Mouse (Mus musculus): ENCODE results near the gene Alg3.

Alg3 gene

GRCm38 (mm10) chr16:20611357-20612227, at the start of gene Alg3, which contains the start of the genes Eef1akmt4 and Gm49333:
TSS of gene Alg3 (minus strand) at chr16:20611735.
TSS of gene Eef1akmt4 (plus strand) at chr16:20611593.
TSS of gene Gm49333 (plus strand) at chr16:20611610.
- no peak for DNase-seq (ENCODE audit: low spot score)

- no peak for DNase-seq (ENCODE audit: low spot score)
These were observed 46.1 kb upstream of the Alg3 start for GRCm38 (mm10) chr16:20657661-20658060.

- DNase-seq (ENCODE audit: low spot score): no peak
These were observed 41.8 kb upstream of the Alg3 start for GRCm38 (mm10) chr16:20653315-20653714.

GRCm38 (mm10) chr16:20651947-20652310, 40.4 kb upstream of the Alg3 start:
- DNase-seq (ENCODE audit: low spot score): no peak

- DNase-seq (ENCODE audit: low spot score): peak; percentile 84
These were observed 39.8 kb upstream of the Alg3 start, which contains the start of gene Psmd2 for GRCm38 (mm10) chr16:20651076-20651946. TSS of gene Psmd2 (plus strand) at chr16:20651652.

GRCm38 (mm10) chr16:20643911-20644310, 32.4 kb upstream of the Alg3 start:
- DNase-seq (ENCODE audit: low spot score): no peak

GRCm38 (mm10) chr16:20642161-20642560, 30.6 kb upstream of the Alg3 start:
- peak; percentile 47 for DNase-seq (ENCODE audit: low spot score)

- DNase-seq (ENCODE audit: low spot score): no peak
These were observed 26.8 kb upstream of the Alg3 start for GRCm38 (mm10) chr16:20638367-20638766.

GRCm38 (mm10) chr16:20637410-20637809, 25.9 kb upstream of the Alg3 start:
- no peak for DNase-seq (ENCODE audit: low spot score)

GRCm38 (mm10) chr16:20629731-20630634, 18.4 kb upstream of the Alg3 start, which contains the start of gene Ece2:
TSS of gene Ece2 (plus strand) at chr16:20629828.
- no peak for DNase-seq (ENCODE audit: low spot score)

GRCm38 (mm10) chr16:20628871-20629391, 17.4 kb upstream of the Alg3 start:
- no peak for DNase-seq (ENCODE audit: low spot score)

- DNase-seq (ENCODE audit: low spot score): no peak
These were observed 11.7 kb upstream of the Alg3 start for GRCm38 (mm10) chr16:20623211-20623610.

- no peak for DNase-seq (ENCODE audit: low spot score)
These were observed 10.6 kb upstream of the Alg3 start for GRCm38 (mm10) chr16:20621991-20622685.

GRCm38 (mm10) chr16:20621191-20621990, 9.9 kb upstream of the Alg3 start, which contains the start of gene Camk2n2:
TSS of gene Camk2n2 (minus strand) at chr16:20621287.
- no peak for DNase-seq (ENCODE audit: low spot score)

GRCm38 (mm10) chr16:20620751-20621190, 9.2 kb upstream of the Alg3 start:
- DNase-seq (ENCODE audit: low spot score): no peak

- DNase-seq (ENCODE audit: low spot score): no peak
These were observed 8.8 kb upstream of the Alg3 start for GRCm38 (mm10) chr16:20620399-20620735.

- DNase-seq (ENCODE audit: low spot score): no peak
These were observed 8.2 kb upstream of the Alg3 start for GRCm38 (mm10) chr16:20619541-20620398.

GRCm38 (mm10) chr16:20610501-20611356, 806 bp downstream of the Alg3 start:
- DNase-seq (ENCODE audit: low spot score): no peak
